ENCODE assay signal across 7 mouse cellular contexts in the genomic region with DNA sequence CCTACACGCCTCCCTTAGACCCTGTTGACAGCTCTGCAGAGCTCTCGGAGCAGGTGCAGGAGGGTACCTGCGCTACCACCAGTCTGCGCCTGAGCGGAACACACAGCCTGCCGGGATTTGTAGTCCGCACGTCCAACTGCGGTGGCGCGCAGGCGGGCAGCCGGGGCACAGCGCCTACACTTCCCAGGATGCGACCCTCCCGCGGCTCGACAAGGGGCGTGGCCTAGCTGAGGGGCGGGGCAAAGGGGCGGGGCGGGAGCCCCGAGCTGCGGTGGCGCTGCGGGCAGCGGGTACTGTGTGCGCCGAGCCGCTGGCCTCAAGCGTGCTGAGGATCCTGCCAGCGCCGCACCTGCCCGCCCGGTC. TPM values are rescaled to one million over a fixed set of nuclear protein-coding genes. Genes with fewer than 3 reads are reported as not detected.
DNase-seq lines count a peak whose midpoint lies in the region; ATAC-seq and TF ChIP-seq lines count a peak whose summit lies in the region.

A gene (plus strand): TSS at position 242 of the 363 bp plus-strand sequence.

- peak within 1 kb of the TSS; percentile 48 for H3K9ac ChIP-seq in embryonic facial prominence, embryonic 14.5 days (ENCODE audit: low read depth, low read length)
- H3K9ac ChIP-seq in limb, embryonic 13.5 days = peak within 1 kb of the TSS; percentile 59
- H3K9ac ChIP-seq in midbrain, embryonic 15.5 days = peak within 1 kb of the TSS; percentile 66

- ATAC-seq in embryonic facial prominence, embryonic 14.5 days (ENCODE audit: low read depth) = peak; percentile 99
- peak; percentile 95 for ATAC-seq in limb, embryonic 13.5 days (ENCODE audit: low FRiP score, low read depth)
- peak; percentile 98 for ATAC-seq in midbrain, embryonic 15.5 days (replicated peaks)

- TF ChIP-seq POLR2A in bone marrow, adult 2 months (IDR thresholded peaks at IDR 0.05; ENCODE audit: borderline replicate concordance, control insufficient read depth, low read depth, low read length) = peak; percentile 29; the same call in 1 of the 2 replicates

- peak within 1 kb of the TSS; percentile 100 for H3K4me2 ChIP-seq in embryonic facial prominence, embryonic 14.5 days (ENCODE audit: low read depth, low read length)
- H3K4me2 ChIP-seq in limb, embryonic 13.5 days (replicated peaks) = peak within 1 kb of the TSS; percentile 99
- H3K4me2 ChIP-seq in midbrain, embryonic 15.5 days = peak within 1 kb of the TSS; percentile 97

- DNase-seq in embryonic facial prominence, embryonic 14.5 days (ENCODE audit: low spot score) = peak; percentile 96
- peak; percentile 86 to 89 for DNase-seq in heart, adult 9 months (ENCODE audit: low spot score in 2 of 2)
- DNase-seq in kidney, adult 9 months = peak; percentile 95
- peak; percentile 86 to 89 for DNase-seq in spleen, adult 18-20 months

- H3K4me1 ChIP-seq in bone marrow, adult 2 months (ENCODE audit: control insufficient read depth, insufficient read depth, low read length) = no peaks in the 10 kb centered on the region
- H3K4me1 ChIP-seq in embryonic facial prominence, embryonic 14.5 days (ENCODE audit: control insufficient read depth, insufficient read depth, low read length) = peaks cover 6% of the 10 kb centered on the region; the same call in 1 of the 2 replicates
- peaks cover 10% of the 10 kb centered on the region for H3K4me1 ChIP-seq in limb, embryonic 13.5 days
- H3K4me1 ChIP-seq in midbrain, embryonic 15.5 days = peaks cover 19% of the 10 kb centered on the region

- no peak within 1 kb of the TSS; the same call in 1 of the 2 replicates for H3K27ac ChIP-seq in bone marrow, adult 2 months (ENCODE audit: control insufficient read depth, insufficient read depth, low read depth, low read length, poor library complexity)
- H3K27ac ChIP-seq in embryonic facial prominence, embryonic 14.5 days (replicated peaks; ENCODE audit: low read depth, low read length) = no peak within 1 kb of the TSS
- no peak within 1 kb of the TSS for H3K27ac ChIP-seq in limb, embryonic 13.5 days
- peak within 1 kb of the TSS; percentile 84 for H3K27ac ChIP-seq in midbrain, embryonic 15.5 days

- TF ChIP-seq CTCF in bone marrow, adult 2 months (IDR thresholded peaks at IDR 0.05; ENCODE audit: control insufficient read depth, insufficient read depth, low read length) = no peak

- H3K27me3 ChIP-seq in embryonic facial prominence, embryonic 14.5 days (replicated peaks; ENCODE audit: control insufficient read depth, insufficient read depth, low read length) = peaks cover 42% of the 10 kb centered on the region
- peaks cover 62% of the 10 kb centered on the region for H3K27me3 ChIP-seq in limb, embryonic 13.5 days
- peaks cover 25% of the 10 kb centered on the region for H3K27me3 ChIP-seq in midbrain, embryonic 15.5 days (replicated peaks)

- WGBS in bone marrow, adult 2 months = under 1% methylated on average over 35 of the region's 35 CpGs
- WGBS in embryonic facial prominence, embryonic 14.5 days = 0% methylated on average over 32 of the region's 35 CpGs
- WGBS in limb, embryonic 13.5 days = under 1% methylated on average over 35 of the region's 35 CpGs
- WGBS in midbrain, embryonic 15.5 days = under 1% methylated on average over 35 of the region's 35 CpGs

- H3K36me3 ChIP-seq in embryonic facial prominence, embryonic 14.5 days (ENCODE audit: control insufficient read depth, insufficient read depth, low read length) = no peaks in the 10 kb centered on the region
- H3K36me3 ChIP-seq in limb, embryonic 13.5 days = no peaks in the 10 kb centered on the region
- H3K36me3 ChIP-seq in midbrain, embryonic 15.5 days (replicated peaks) = no peaks in the 10 kb centered on the region

- H3K4me3 ChIP-seq in bone marrow, adult 2 months (replicated peaks; ENCODE audit: control insufficient read depth, low read depth, low read length) = peak within 1 kb of the TSS; percentile 66
- H3K4me3 ChIP-seq in embryonic facial prominence, embryonic 14.5 days (ENCODE audit: low read depth, low read length) = peak within 1 kb of the TSS; percentile 58
- peak within 1 kb of the TSS; percentile 61 for H3K4me3 ChIP-seq in limb, embryonic 13.5 days
- peak within 1 kb of the TSS; percentile 77 for H3K4me3 ChIP-seq in midbrain, embryonic 15.5 days

- H3K9me3 ChIP-seq in embryonic facial prominence, embryonic 14.5 days (ENCODE audit: control insufficient read depth, low read length) = no peaks in the 10 kb centered on the region
- no peaks in the 10 kb centered on the region for H3K9me3 ChIP-seq in limb, embryonic 13.5 days
- H3K9me3 ChIP-seq in midbrain, embryonic 15.5 days = no peaks in the 10 kb centered on the region

RNA-seq across cellular contexts. Expression of the gene that starts here (rescaled TPM):
- 2.2 TPM in 1 of 2 replicates, not detected in the other for polyA plus RNA-seq in bone marrow, adult 2 months (2011; ENCODE audit: insufficient read depth, insufficient read length, low replicate concordance, missing spikeins)
- 3.4 and 5.4 TPM in 2 replicates for polyA plus RNA-seq in embryonic facial prominence, embryonic 14.5 days (2014; fragmentation: Nextera tagmentation; extraction: Ambion mirVana)
- 1.1 and 1.8 TPM in 2 replicates for polyA plus RNA-seq in limb, embryonic 13.5 days (2015; fragmentation: Nextera tagmentation; extraction: Ambion mirVana)
- polyA plus RNA-seq in midbrain, embryonic 15.5 days (2015; fragmentation: Nextera tagmentation; extraction: Ambion mirVana) = 21.3 and 25.7 TPM in 2 replicates
